Mouse (Mus musculus) forebrain, embryonic 14.5 days (tissue): ENCODE results near the gene Gm44511. TPM values are rescaled to one million over a fixed set of nuclear protein-coding genes. Genes with fewer than 3 reads are reported as not detected.
A peak's percentile ranks its signal among the peaks of the same experiment; 100 is the strongest.
"Not testable (repeated sequence)": the region's sequence is repeated elsewhere in the genome, so short reads cannot be mapped to it uniquely, and the experiment has no call there.

Experiments
- ATAC-seq: fragments of 200-750 bp; cut with Nextera tagmentation; 2 replicates; pipeline ENCODE4 v1.8.0; 2017; ENCODE audit warnings: mild to moderate bottlenecking, moderate library complexity
- DNase-seq: peaks from one replicate; pipeline ENCODE4 v3.0.0-alpha.2; 2015; ENCODE audit warnings: low spot score
- H3K27ac ChIP-seq: fragments of 300-500 bp; sonication (generic); 2 replicates; pipeline ENCODE4 v1.5.1; 2014; ENCODE audit warnings: low read depth, mild to moderate bottlenecking, control low read depth, low read length, moderate library complexity
- H3K27me3 ChIP-seq: fragments of 300-500 bp; sonication (generic); replicated peaks from 2 replicates; pipeline ENCODE4 v1.6.1; 2014; ENCODE audit warnings: low read length, control low read depth, mixed read lengths; ENCODE audit not compliant: control insufficient read depth, insufficient read depth
- H3K36me3 ChIP-seq: fragments of 300-500 bp; sonication (generic); 2 replicates; pipeline ENCODE4 v1.6.1; 2014; ENCODE audit warnings: low read length, control low read depth; ENCODE audit not compliant: control insufficient read depth, insufficient read depth
- H3K4me1 ChIP-seq: fragments of 300-500 bp; sonication (generic); 2 replicates; pipeline ENCODE4 v1.6.1; 2014; ENCODE audit warnings: antibody characterized with exemption, low read length, control low read depth; ENCODE audit not compliant: control insufficient read depth, insufficient read depth
- H3K4me2 ChIP-seq: fragments of 300-500 bp; sonication (generic); 2 replicates; pipeline ENCODE4 v1.6.1; 2014; ENCODE audit warnings: mild to moderate bottlenecking, control low read depth, low read length
- H3K4me3 ChIP-seq: fragments of 300-500 bp; sonication (generic); 2 replicates; pipeline ENCODE4 v1.5.1; 2014; ENCODE audit warnings: low read depth, low read length, control low read depth
- H3K9ac ChIP-seq: fragments of 300-500 bp; sonication (generic); 2 replicates; pipeline ENCODE4 v1.6.1; 2014; ENCODE audit warnings: mild to moderate bottlenecking, low read length, control low read depth, moderate library complexity
- H3K9me3 ChIP-seq: fragments of 300-500 bp; sonication (generic); replicated peaks from 2 replicates; pipeline ENCODE4 v1.6.1; 2016; ENCODE audit warnings: low read length, control low read depth, mixed read lengths; ENCODE audit not compliant: control insufficient read depth
- WGBS: fragments of 180-500 bp; shearing (Covaris S2); extraction: QIAGEN DNeasy Blood & Tissue Kit; methylation state at CpG from one replicate; pipeline ENCODE4 v1.1.7; 2014; 5-methylcytosine and 5-hydroxymethylcytosine counted together
- polyA plus RNA-seq: library from polyadenylated mRNA; unstranded; fragments of >200 nt; fragmentation: Nextera tagmentation; extraction: Ambion mirVana; gene quantifications from 2 replicates; pipeline ENCODE4 v1.2.1, GENCODE M21; 2014

Gene Gm44511
- polyA plus RNA-seq, 1 experiment from 2014 or later: not detected

DNA sequence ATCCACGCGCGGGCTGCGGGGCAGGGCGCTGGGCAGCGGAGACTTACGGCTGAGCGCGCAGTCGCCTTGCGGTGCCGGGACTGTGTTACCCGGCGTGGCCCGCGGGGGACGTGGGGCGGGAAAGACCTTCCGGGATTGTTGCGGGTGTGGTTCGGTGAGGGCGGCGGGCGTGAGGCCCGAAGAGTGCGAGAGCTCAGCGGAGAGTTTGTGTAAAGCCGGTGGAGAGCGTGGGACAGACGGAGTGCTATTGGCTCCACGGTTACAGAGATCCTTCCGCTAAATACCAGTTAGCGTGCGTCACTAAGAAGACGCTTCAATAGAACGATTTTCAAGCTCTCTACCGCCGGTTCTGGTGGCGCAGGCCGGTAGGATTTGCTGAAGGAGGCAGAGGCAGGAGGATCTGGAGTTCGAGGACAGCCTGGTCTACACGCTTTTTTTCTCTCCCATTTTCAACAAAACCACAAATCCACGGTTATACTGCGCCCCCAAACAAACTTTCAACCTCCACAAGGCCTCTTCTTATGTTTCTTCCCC, 16.9 kb upstream of the Gm44511 start:
- no peaks in the 10 kb centered on the region for H3K9me3 ChIP-seq
- no peaks in the 10 kb centered on the region for H3K36me3 ChIP-seq
- peak; percentile 97 for DNase-seq
- 0% methylated on average over 44 of the region's 44 CpGs for WGBS
- H3K27me3 ChIP-seq: no peaks in the 10 kb centered on the region
- peak overlapping the region; percentile 76 for H3K4me3 ChIP-seq
- peak overlapping the region; percentile 85 for H3K27ac ChIP-seq
- ATAC-seq: peak; percentile 75
- H3K4me2 ChIP-seq: peak overlapping the region; percentile 68
- H3K9ac ChIP-seq: peak overlapping the region; percentile 69
- peaks cover 6% of the 10 kb centered on the region for H3K4me1 ChIP-seq

DNA sequence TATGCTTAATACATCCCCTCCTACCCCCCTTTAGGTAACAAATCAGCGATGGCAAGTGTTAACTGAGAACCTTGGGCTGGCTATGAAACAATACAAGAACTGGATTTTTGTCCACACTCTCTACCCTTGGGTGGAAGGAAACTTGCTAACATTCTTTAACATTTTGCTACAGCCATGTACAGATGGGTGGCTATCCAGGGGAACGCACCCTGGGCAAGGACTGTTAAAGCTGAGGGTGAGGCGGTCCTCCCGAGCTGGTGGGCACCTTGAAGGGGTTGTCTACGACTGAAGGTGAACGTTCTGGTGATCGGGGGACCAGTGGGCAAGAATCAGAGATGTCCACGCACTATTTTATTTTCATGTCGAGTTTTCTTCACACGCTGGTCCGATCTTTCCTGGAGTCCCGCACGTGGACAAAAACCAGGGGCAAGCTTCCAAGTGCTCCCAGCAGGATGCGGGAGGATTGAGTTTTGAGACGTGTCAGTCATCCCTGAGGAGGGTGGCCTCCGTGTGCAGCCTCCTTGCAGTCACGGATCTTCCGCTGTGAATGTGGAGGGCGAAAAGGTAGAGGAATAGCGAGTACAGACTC, 16.3 kb upstream of the Gm44511 start:
- peak overlapping the region; percentile 68 for H3K4me2 ChIP-seq
- WGBS: under 1% methylated on average over 20 of the region's 20 CpGs
- peak overlapping the region; percentile 85 for H3K27ac ChIP-seq
- H3K9me3 ChIP-seq: no peaks in the 10 kb centered on the region
- no peaks in the 10 kb centered on the region for H3K36me3 ChIP-seq
- H3K4me3 ChIP-seq: peak overlapping the region; percentile 76
- ATAC-seq (no peak), DNase-seq (peak; percentile 48)
- peak overlapping the region; percentile 69 for H3K9ac ChIP-seq
- peaks cover 6% of the 10 kb centered on the region for H3K4me1 ChIP-seq
- no peaks in the 10 kb centered on the region for H3K27me3 ChIP-seq

DNA sequence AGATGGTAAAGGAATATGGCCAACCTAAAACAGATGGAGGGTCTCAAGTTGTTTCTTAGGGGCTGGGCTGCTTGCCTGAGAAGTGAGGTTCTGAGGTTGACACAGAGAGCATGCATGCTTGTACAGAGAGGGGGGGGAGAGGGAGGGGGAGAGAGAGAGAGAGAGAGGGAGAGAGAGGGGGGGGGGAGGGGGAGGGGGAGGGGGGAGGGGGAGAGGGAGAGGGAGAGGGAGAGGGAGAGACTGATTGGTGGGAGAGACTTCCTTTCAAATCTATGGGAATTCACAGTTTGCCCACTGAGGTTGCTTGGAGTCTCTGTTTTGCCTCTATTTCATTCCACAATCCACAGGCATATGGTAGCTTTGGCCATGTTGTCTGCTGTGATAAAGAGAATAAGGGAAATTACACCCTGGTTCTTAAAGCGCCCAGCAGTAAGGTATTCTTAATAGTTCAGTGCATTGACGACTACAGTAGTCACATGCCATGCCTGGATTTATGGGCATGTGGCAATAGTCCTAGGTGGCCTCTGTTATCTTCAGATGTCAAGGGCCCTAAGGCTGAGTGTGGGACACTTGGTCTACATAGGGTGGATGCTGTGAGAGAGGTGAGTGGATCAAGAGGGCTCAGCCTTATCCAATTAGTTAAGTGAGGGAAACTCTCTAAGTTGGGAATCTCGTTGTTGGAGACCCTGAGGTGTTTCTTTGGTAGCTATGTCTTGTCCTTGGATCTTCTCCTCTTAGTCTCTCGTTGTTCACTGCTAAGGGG, 15.4 kb upstream of the Gm44511 start:
- no peaks in the 10 kb centered on the region for H3K27me3 ChIP-seq
- ATAC-seq (no peak), DNase-seq (no peak)
- peak overlapping the region; percentile 76 for H3K4me3 ChIP-seq
- no peaks in the 10 kb centered on the region for H3K36me3 ChIP-seq
- H3K4me1 ChIP-seq: peaks cover 6% of the 10 kb centered on the region
- peak overlapping the region; percentile 68 for H3K4me2 ChIP-seq
- no peak overlapping the region; the same call in 1 of the 2 replicates for H3K9ac ChIP-seq
- 28% methylated on average over 4 of the region's 4 CpGs for WGBS
- H3K9me3 ChIP-seq: no peaks in the 10 kb centered on the region
- no peak overlapping the region for H3K27ac ChIP-seq

DNA sequence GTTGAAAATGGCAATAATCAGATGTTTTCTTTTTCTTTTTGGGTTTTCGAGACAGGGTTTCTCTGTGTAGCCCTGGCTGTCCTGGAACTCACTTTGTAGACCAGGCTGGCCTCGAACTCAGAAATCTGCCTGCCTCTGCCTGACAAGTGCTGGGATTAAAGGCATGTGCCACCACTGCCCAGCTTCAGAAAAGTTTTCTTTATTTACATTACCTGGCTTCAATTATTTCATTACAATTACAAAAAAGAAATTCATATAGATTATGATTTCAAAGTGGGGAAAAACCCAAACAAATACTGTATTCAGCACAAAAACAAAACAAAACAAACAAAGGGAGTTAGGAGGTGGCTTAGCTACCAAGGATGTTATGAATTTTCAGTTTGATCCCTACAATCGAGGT, 14.6 kb upstream of the Gm44511 start:
- not testable (repeated sequence) for H3K27me3 ChIP-seq, H3K4me3 ChIP-seq, H3K9ac ChIP-seq, H3K27ac ChIP-seq, H3K4me2 ChIP-seq, H3K36me3 ChIP-seq, H3K9me3 ChIP-seq, H3K4me1 ChIP-seq, DNase-seq, ATAC-seq
- WGBS: 84% methylated on average over 3 of the region's 3 CpGs

DNA sequence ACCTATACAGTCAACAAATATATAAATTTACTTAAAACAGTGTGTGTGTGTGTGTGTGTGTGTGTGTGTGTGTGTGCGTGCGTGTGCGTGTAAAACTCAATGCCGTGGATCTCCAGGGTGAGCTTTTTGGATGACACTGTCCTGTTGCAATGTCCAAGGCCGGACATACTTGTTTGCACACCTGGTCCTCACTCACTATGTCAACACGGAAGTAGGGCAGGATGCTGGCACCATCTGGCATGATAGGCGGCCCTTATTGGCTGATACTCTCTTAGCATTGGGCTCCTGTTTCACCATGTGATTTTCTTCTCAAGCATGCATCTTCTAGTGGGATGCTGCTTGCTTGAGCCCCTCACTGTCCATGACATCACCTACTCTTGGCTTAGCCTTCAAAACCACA, 13.8 kb upstream of the Gm44511 start:
- peak overlapping the region; percentile 52 for H3K4me2 ChIP-seq
- no peak overlapping the region for H3K27ac ChIP-seq
- peaks cover 6% of the 10 kb centered on the region for H3K4me1 ChIP-seq
- H3K27me3 ChIP-seq: no peaks in the 10 kb centered on the region
- H3K9me3 ChIP-seq: no peaks in the 10 kb centered on the region
- 77% methylated on average over 7 of the region's 7 CpGs for WGBS
- H3K36me3 ChIP-seq: no peaks in the 10 kb centered on the region
- no peak overlapping the region for H3K9ac ChIP-seq
- ATAC-seq: no peak
- DNase-seq: no peak
- peak overlapping the region; percentile 51; the same call in 1 of the 2 replicates for H3K4me3 ChIP-seq

DNA sequence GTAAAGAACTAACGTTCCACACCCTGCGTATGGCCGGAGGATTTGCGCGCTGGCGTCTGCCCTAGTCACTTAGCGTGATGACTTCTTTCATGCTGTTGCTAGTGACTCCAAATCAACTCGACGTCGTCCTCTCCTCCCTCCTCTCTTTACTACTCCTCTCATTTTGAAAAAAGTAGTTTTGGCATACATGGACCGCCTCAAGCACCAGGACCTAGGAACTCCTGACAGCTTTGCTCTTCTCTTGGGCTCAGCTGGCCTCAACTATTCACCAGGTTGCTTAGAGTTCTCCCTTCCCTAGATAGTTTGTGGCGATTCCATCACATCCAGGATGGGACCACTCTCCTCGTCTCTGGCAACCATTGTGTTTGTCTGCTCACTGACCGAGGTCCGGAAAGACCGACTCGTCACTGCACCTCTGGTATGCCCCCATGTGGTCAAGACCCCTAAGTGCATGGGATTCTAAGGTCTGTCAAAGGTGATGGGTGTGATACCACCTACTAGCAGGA, 13.2 kb upstream of the Gm44511 start:
- Histone ChIP-seq H3K4me1 (peaks cover 4% of the 10 kb centered on the region), H3K9ac (peak overlapping the region; percentile 47), H3K4me2 (peak overlapping the region; percentile 52), H3K4me3 (peak overlapping the region; percentile 51), H3K9me3 (no peaks in the 10 kb centered on the region), H3K36me3 (no peaks in the 10 kb centered on the region), H3K27me3 (no peaks in the 10 kb centered on the region), H3K27ac (peak overlapping the region; percentile 33; the same call in 1 of the 2 replicates)
- DNase-seq (peak; percentile 79), ATAC-seq (peak; percentile 5)
- WGBS: under 1% methylated on average over 17 of the region's 17 CpGs

DNA sequence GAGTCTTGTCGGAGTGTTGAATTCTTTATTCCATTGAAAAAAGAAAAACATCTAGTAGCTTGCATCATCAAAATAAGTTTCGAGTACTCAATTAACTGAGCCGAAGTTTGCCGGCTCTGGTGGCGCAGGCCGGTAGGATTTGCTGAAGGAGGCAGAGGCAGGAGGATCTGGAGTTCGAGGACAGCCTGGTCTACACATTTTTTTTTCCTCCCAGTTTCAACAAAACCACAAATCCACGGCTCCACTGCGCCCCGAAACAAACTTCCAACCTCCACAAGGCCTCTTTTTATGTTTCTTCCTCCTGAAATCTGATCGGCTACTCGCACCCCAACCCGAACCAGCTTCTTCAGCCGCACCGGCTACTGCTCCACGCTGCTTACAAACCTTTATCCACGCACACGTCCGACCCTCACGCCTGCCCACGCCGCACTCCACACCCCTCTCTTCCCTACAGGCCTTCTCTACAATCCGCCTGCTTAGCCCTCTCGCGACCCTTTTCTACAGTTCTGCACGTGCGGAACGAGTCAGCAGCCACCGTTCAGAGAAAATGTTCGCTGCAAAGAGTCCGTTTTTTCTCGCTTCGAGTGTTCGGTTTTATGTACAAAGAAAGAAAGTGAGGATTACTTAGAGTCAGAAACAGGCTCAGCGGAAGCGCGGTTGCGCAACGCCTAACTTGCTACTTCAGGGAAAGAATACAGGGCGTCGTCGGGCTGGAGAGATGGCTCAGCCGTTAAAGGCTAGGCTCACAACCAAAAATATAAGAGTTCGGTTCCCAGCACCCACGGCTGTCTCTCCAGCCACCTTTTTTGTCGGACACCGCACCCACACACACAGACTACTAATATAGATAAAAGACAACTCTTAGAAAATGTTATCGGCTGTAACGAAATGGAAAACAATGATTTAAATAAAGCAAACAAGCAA, 12.5 kb upstream of the Gm44511 start:
- under 1% methylated on average over 49 of the region's 49 CpGs for WGBS
- peak; percentile 60 for ATAC-seq

More for the DNA sequence above, 12.5 kb upstream of the Gm44511 start:
- Histone ChIP-seq H3K4me3 (peak overlapping the region; percentile 51), H3K27me3 (no peaks in the 10 kb centered on the region), H3K27ac (peak overlapping the region; percentile 70), H3K9ac (peak overlapping the region; percentile 70), H3K4me2 (peak overlapping the region; percentile 52), H3K36me3 (no peaks in the 10 kb centered on the region), H3K9me3 (no peaks in the 10 kb centered on the region), H3K4me1 (no peaks in the 10 kb centered on the region)
- peak; percentile 94 for DNase-seq
